13 mouse cellular contexts compared by ENCODE assay signal in the genomic region with DNA sequence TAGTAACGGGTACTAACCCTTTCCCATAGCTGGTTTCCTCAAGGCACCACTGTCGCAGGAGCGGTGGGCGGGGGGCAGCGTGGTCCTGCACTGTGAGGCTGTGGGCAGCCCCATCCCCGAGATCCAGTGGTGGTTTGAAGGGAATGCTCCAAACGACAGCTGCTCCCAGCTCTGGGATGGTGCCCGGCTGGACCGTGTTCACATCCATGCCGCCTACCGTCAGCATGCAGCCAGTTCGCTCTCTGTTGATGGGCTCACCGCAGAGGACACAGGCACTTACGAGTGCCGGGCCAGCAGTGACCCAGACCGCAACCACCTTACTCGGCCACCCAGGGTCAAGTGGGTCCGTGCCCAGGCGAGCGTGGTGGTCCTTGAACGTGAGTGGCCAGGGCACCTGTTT. TPM values are rescaled to one million over a fixed set of nuclear protein-coding genes. Genes with fewer than 3 reads are reported as not detected.
DNase-seq lines count a peak whose midpoint lies in the region; ATAC-seq and TF ChIP-seq lines count a peak whose summit lies in the region.
"Had no signal": no experiment of that assay in that cellular context is flagged by ENCODE, and none has a peak within 500 bp of the region (broad histone marks: within the 10 kb centered on the region; RNA-seq: fewer than 3 reads in every experiment).

No protein-coding gene starts in this region.

- TF ChIP-seq POLR2A in ES-Bruce4 (IDR thresholded peaks at IDR 0.05; ENCODE audit: insufficient read depth, low read length) = no peak

- 65% methylated on average over 21 of the region's 21 CpGs for WGBS in heart, embryonic 15.5 days
- 89% methylated on average over 21 of the region's 21 CpGs for WGBS in kidney, embryonic 16.5 days

- peak overlapping the region; percentile 56 for H3K27ac ChIP-seq in layer of hippocampus, adult 2 months
- H3K27ac ChIP-seq in ES-Bruce4 (ENCODE audit: insufficient read depth, low read length) = no peak overlapping the region; the same call in 1 of the 2 replicates
- peak overlapping the region; percentile 62 for H3K27ac ChIP-seq in heart, embryonic 15.5 days
- H3K27ac ChIP-seq in kidney, embryonic 16.5 days (ENCODE audit: low read length) = no peak overlapping the region
- H3K27ac ChIP-seq: embryonic facial prominence, embryonic 12.5 days; neural tube, embryonic 12.5 days had no signal

- H3K36me3 ChIP-seq in ES-Bruce4 (ENCODE audit: control insufficient read depth, insufficient read depth, low read length, poor library complexity, severe bottlenecking) = peaks cover 18% of the 10 kb centered on the region
- H3K36me3 ChIP-seq in heart, embryonic 15.5 days = peaks cover 32% of the 10 kb centered on the region
- H3K36me3 ChIP-seq in kidney, embryonic 16.5 days (ENCODE audit: insufficient read depth, low read length) = peaks cover 42% of the 10 kb centered on the region

- no peak for TF ChIP-seq CTCF in layer of hippocampus, adult 2 months (conservative IDR thresholded peaks at IDR 0.05)
- TF ChIP-seq CTCF in ES-Bruce4 (IDR thresholded peaks at IDR 0.05; ENCODE audit: low read depth, low read length) = no peak

- DNase-seq in gastrocnemius, postnatal 14 days = peak; percentile 57
- no peak for DNase-seq in gastrocnemius, postnatal 10 days
- no peak for DNase-seq in layer of hippocampus, adult 2 months (ENCODE audit: low spot score in 2 of 2)
- no peak for DNase-seq in layer of hippocampus, adult 9-11 months
- DNase-seq: cerebellum, adult 18-20 months; thymus, postnatal 4 days had no signal

- no peak for TF ChIP-seq EP300 in ES-Bruce4 (IDR thresholded peaks at IDR 0.05; ENCODE audit: insufficient read depth, low read depth, low read length)

- intact Hi-C loops in gastrocnemius, postnatal 14 days (cut with DNase I; ENCODE audit: low total_unique reads) = no loop called here

- H3K9me3 ChIP-seq in ES-Bruce4 (replicated peaks; ENCODE audit: control insufficient read depth, insufficient read depth, low read length, poor library complexity, severe bottlenecking) = no peaks in the 10 kb centered on the region
- no peaks in the 10 kb centered on the region for H3K9me3 ChIP-seq in heart, embryonic 15.5 days (replicated peaks)
- no peaks in the 10 kb centered on the region for H3K9me3 ChIP-seq in kidney, embryonic 16.5 days (ENCODE audit: low read length)
- H3K9me3 ChIP-seq: embryonic facial prominence, embryonic 12.5 days; neural tube, embryonic 12.5 days had no signal

- H3K4me3 ChIP-seq in layer of hippocampus, adult 2 months = peak overlapping the region; percentile 36
- H3K4me3 ChIP-seq in ES-Bruce4 (ENCODE audit: low read depth, low read length) = no peak overlapping the region
- no peak overlapping the region for H3K4me3 ChIP-seq in heart, embryonic 15.5 days
- no peak overlapping the region for H3K4me3 ChIP-seq in kidney, embryonic 16.5 days (ENCODE audit: low read length)
- H3K4me3 ChIP-seq: embryonic facial prominence, embryonic 12.5 days; neural tube, embryonic 12.5 days had no signal

- H3K4me2 ChIP-seq in heart, embryonic 15.5 days = peak overlapping the region; percentile 38
- no peak overlapping the region for H3K4me2 ChIP-seq in kidney, embryonic 16.5 days (replicated peaks; ENCODE audit: low read depth, low read length)
- H3K4me2 ChIP-seq: embryonic facial prominence, embryonic 12.5 days; neural tube, embryonic 12.5 days had no signal

- peak overlapping the region; percentile 13; the same call in 1 of the 2 replicates for H3K9ac ChIP-seq in ES-Bruce4 (ENCODE audit: low read depth, poor library complexity, severe bottlenecking)
- no peak overlapping the region for H3K9ac ChIP-seq in heart, embryonic 15.5 days
- H3K9ac ChIP-seq in kidney, embryonic 16.5 days (replicated peaks; ENCODE audit: low read length) = no peak overlapping the region
- H3K9ac ChIP-seq: embryonic facial prominence, embryonic 12.5 days; neural tube, embryonic 12.5 days had no signal

- ATAC-seq in heart, embryonic 15.5 days (replicated peaks; ENCODE audit: insufficient number of reproducible peaks, insufficient read depth, low FRiP score, low read depth) = no peak
- ATAC-seq in kidney, embryonic 16.5 days (ENCODE audit: low FRiP score, low TSS enrichment) = no peak
- ATAC-seq in granulocyte monocyte progenitor cell, adult 5-6 weeks (replicated peaks; ENCODE audit: poor library complexity, severe bottlenecking) = no peak

- peaks cover 2% of the 10 kb centered on the region for H3K4me1 ChIP-seq in ES-Bruce4 (ENCODE audit: control insufficient read depth, insufficient read depth, low read length)
- peaks cover 58% of the 10 kb centered on the region for H3K4me1 ChIP-seq in heart, embryonic 15.5 days (replicated peaks)
- peaks cover 26% of the 10 kb centered on the region for H3K4me1 ChIP-seq in kidney, embryonic 16.5 days (ENCODE audit: insufficient read depth, low read length)

- no peaks in the 10 kb centered on the region for H3K27me3 ChIP-seq in ES-Bruce4 (ENCODE audit: control insufficient read depth, insufficient read depth, low read length, poor library complexity, severe bottlenecking)
- H3K27me3 ChIP-seq in heart, embryonic 15.5 days = no peaks in the 10 kb centered on the region
- H3K27me3 ChIP-seq in kidney, embryonic 16.5 days (ENCODE audit: insufficient read depth, low read length) = no peaks in the 10 kb centered on the region

RNA-seq across cellular contexts. Expression of a gene that starts 4.4 kb away (rescaled TPM):
- 100 to 1,000 TPM; 496 to 497 TPM for total RNA-seq in gastrocnemius, postnatal 14 days (2021)
- total RNA-seq in gastrocnemius, postnatal 10 days (2021) = 100 to 1,000 TPM; 420 to 439 TPM
- total RNA-seq in layer of hippocampus, adult 2 months (2021) = 100 to 1,000 TPM; 538 TPM
- polyA plus RNA-seq in ES-Bruce4 (2011; ENCODE audit: insufficient read depth, insufficient read length, low read depth, missing spikeins) = 445 and 449 TPM in 2 replicates
- polyA plus RNA-seq in heart, embryonic 15.5 days (2015; fragmentation: Nextera tagmentation; extraction: Ambion mirVana) = 998 and 1,017 TPM in 2 replicates
- polyA plus RNA-seq in kidney, embryonic 16.5 days (2015; fragmentation: Nextera tagmentation; extraction: Ambion mirVana) = 954 and 1,048 TPM in 2 replicates
- total RNA-seq in granulocyte monocyte progenitor cell, adult 5-6 weeks (2014; fragmentation: Nextera tagmentation) = 253 and 319 TPM in 2 replicates
- total RNA-seq in granulocyte monocyte progenitor cell, adult 5-6 weeks (2017) = 278 and 345 TPM in 2 replicates

RNA-seq across cellular contexts. Expression of a gene that starts 7.8 kb away (rescaled TPM):
- under 1 TPM; 0.42 to 0.78 TPM for total RNA-seq in gastrocnemius, postnatal 14 days (2021)
- total RNA-seq in gastrocnemius, postnatal 10 days (2021) = under 1 TPM; 0.86 to 0.96 TPM
- 100 to 1,000 TPM; 118 TPM for total RNA-seq in layer of hippocampus, adult 2 months (2021)
- 7.3 and 8.4 TPM in 2 replicates for polyA plus RNA-seq in ES-Bruce4 (2011; ENCODE audit: insufficient read depth, insufficient read length, low read depth, missing spikeins)
- polyA plus RNA-seq in heart, embryonic 15.5 days (2015; fragmentation: Nextera tagmentation; extraction: Ambion mirVana) = 0.08 and 0.09 TPM in 2 replicates
- polyA plus RNA-seq in kidney, embryonic 16.5 days (2015; fragmentation: Nextera tagmentation; extraction: Ambion mirVana) = 0.05 and 0.12 TPM in 2 replicates
- 0.28 TPM in 1 of 2 replicates, not detected in the other for total RNA-seq in granulocyte monocyte progenitor cell, adult 5-6 weeks (2014; fragmentation: Nextera tagmentation)
- 0.39 TPM in 1 of 2 replicates, not detected in the other for total RNA-seq in granulocyte monocyte progenitor cell, adult 5-6 weeks (2017)
- polyA plus RNA-seq: limb, embryonic 11.5 days had no signal

RNA-seq across cellular contexts. Expression of a gene that starts 19.8 kb away (rescaled TPM):
- total RNA-seq in gastrocnemius, postnatal 14 days (2021) = 1 to 10 TPM; 2.3 to 2.9 TPM
- 1 to 10 TPM; 2.3 to 2.7 TPM for total RNA-seq in gastrocnemius, postnatal 10 days (2021)
- 1 to 10 TPM; 3.3 to 4.0 TPM for total RNA-seq in layer of hippocampus, adult 2 months (2021)
- polyA plus RNA-seq in ES-Bruce4 (2011; ENCODE audit: insufficient read depth, insufficient read length, low read depth, missing spikeins) = 2.8 and 3.6 TPM in 2 replicates
- 1.1 TPM in 2 replicates for polyA plus RNA-seq in heart, embryonic 15.5 days (2015; fragmentation: Nextera tagmentation; extraction: Ambion mirVana)
- polyA plus RNA-seq in kidney, embryonic 16.5 days (2015; fragmentation: Nextera tagmentation; extraction: Ambion mirVana) = 0.75 and 0.81 TPM in 2 replicates
- total RNA-seq in granulocyte monocyte progenitor cell, adult 5-6 weeks (2014; fragmentation: Nextera tagmentation) = 2.2 TPM in 1 of 2 replicates, not detected in the other
- 0.34 TPM in 1 of 2 replicates, not detected in the other for total RNA-seq in granulocyte monocyte progenitor cell, adult 5-6 weeks (2017)

RNA-seq across cellular contexts. Expression of a gene that starts 26.7 kb away (rescaled TPM):
- total RNA-seq in gastrocnemius, postnatal 14 days (2021) = 100 to 1,000 TPM; 314 to 321 TPM
- total RNA-seq in gastrocnemius, postnatal 10 days (2021) = 100 to 1,000 TPM; 265 to 287 TPM
- total RNA-seq in layer of hippocampus, adult 2 months (2021) = 10 to 100 TPM; 73.1 to 79.8 TPM
- 299 and 319 TPM in 2 replicates for polyA plus RNA-seq in ES-Bruce4 (2011; ENCODE audit: insufficient read depth, insufficient read length, low read depth, missing spikeins)
- 86.7 and 98.4 TPM in 2 replicates for polyA plus RNA-seq in heart, embryonic 15.5 days (2015; fragmentation: Nextera tagmentation; extraction: Ambion mirVana)
- 81.2 and 92.3 TPM in 2 replicates for polyA plus RNA-seq in kidney, embryonic 16.5 days (2015; fragmentation: Nextera tagmentation; extraction: Ambion mirVana)
- 110 and 115 TPM in 2 replicates for total RNA-seq in granulocyte monocyte progenitor cell, adult 5-6 weeks (2014; fragmentation: Nextera tagmentation)
- total RNA-seq in granulocyte monocyte progenitor cell, adult 5-6 weeks (2017) = 98.7 and 142 TPM in 2 replicates

RNA-seq across cellular contexts. Expression of a gene that starts 37.7 kb away (rescaled TPM):
- 10 to 100 TPM; 21.5 to 21.6 TPM for total RNA-seq in gastrocnemius, postnatal 14 days (2021)
- total RNA-seq in gastrocnemius, postnatal 10 days (2021) = 10 to 100 TPM; 20.8 to 24.6 TPM
- total RNA-seq in layer of hippocampus, adult 2 months (2021) = 10 to 100 TPM; 44.5 to 50.6 TPM
- 21.9 and 23.0 TPM in 2 replicates for polyA plus RNA-seq in ES-Bruce4 (2011; ENCODE audit: insufficient read depth, insufficient read length, low read depth, missing spikeins)
- polyA plus RNA-seq in heart, embryonic 15.5 days (2015; fragmentation: Nextera tagmentation; extraction: Ambion mirVana) = 30.0 and 36.5 TPM in 2 replicates
- 60.9 and 63.8 TPM in 2 replicates for polyA plus RNA-seq in kidney, embryonic 16.5 days (2015; fragmentation: Nextera tagmentation; extraction: Ambion mirVana)
- total RNA-seq in granulocyte monocyte progenitor cell, adult 5-6 weeks (2014; fragmentation: Nextera tagmentation) = 28.6 and 56.2 TPM in 2 replicates
- 12.7 and 14.0 TPM in 2 replicates for total RNA-seq in granulocyte monocyte progenitor cell, adult 5-6 weeks (2017)

Comparison
In these comparisons a context has a peak if more than half of its experiments do, and no peak if none do; other contexts are left out.
1. H3K27ac ChIP-seq: peak in layer of hippocampus, adult 2 months (single experiment) and heart, embryonic 15.5 days (single experiment); none in ES-Bruce4 (single experiment) and kidney, embryonic 16.5 days (single experiment).
2. RNA of a gene that starts 7.8 kb away (total RNA-seq): 118 TPM in layer of hippocampus, adult 2 months; 0.86 to 0.96 TPM in gastrocnemius, postnatal 10 days, 0.42 to 0.78 TPM in gastrocnemius, postnatal 14 days and 0.28 to 0.39 TPM in granulocyte monocyte progenitor cell, adult 5-6 weeks; every median in the first group is over 10 times any median in the second.